Mouse (Mus musculus) bone marrow macrophage, adult 2 months (primary cell): ENCODE results near the gene Uckl1.

ENCODE experiments used
- CTCF ChIP-seq: IDR thresholded peaks from 2 replicates; pipeline ENCODE4 v1.5.1; 2012; ENCODE audit warnings: low read depth, mild to moderate bottlenecking, low read length, moderate library complexity
- POLR2A ChIP-seq: IDR thresholded peaks from 2 replicates; pipeline ENCODE4 v1.6.1; 2012; ENCODE audit warnings: mild to moderate bottlenecking, low read depth, low read length, borderline replicate concordance

DNA sequence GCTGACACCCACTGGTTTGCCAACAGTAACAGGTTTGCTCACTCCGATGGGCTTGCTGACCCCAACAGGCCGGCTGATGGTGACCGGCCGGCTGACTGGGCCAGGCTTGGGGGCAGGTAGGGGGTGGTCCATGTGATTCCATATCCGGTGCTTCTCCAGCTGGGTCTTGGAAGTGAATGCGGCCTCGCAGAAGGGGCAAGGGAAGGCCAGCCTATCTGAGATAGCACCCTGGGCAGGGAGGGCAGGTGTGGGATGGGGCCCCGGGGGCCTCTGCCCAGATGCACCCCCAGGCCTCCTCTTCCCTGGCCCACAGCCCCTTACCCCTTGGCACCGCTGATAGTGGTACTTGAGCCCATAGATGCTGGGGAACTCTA is 5.0 kb upstream of the Uckl1 start:
- TF ChIP-seq POLR2A (no peak), CTCF (no peak)
